Mouse (Mus musculus): ENCODE measurements around the gene Sycn. TPM values are rescaled to one million over a fixed set of nuclear protein-coding genes. Genes with fewer than 3 reads are reported as not detected.

The Sycn gene
- polyA plus RNA-seq, 1 experiment from 2014 or later: 17.9 TPM

- no peak overlapping the region for H3K4me2 ChIP-seq (ENCODE audit: low read length)
- WGBS: 92% methylated on average over 13 of the region's 13 CpGs
- no peak overlapping the region for H3K4me3 ChIP-seq (ENCODE audit: low read depth, low read length)
- no peaks in the 10 kb centered on the region for H3K9me3 ChIP-seq (ENCODE audit: control insufficient read depth, low read length)
- DNase-seq (ENCODE audit: low spot score) (no peak), ATAC-seq (replicated peaks; ENCODE audit: low FRiP score, low TSS enrichment, low read depth) (no peak)
- no peak overlapping the region for H3K27ac ChIP-seq (ENCODE audit: low read depth)
- H3K36me3 ChIP-seq (ENCODE audit: control insufficient read depth, insufficient read depth, low read length): peaks cover 97% of the 10 kb centered on the region
- no peaks in the 10 kb centered on the region for H3K27me3 ChIP-seq (replicated peaks; ENCODE audit: control insufficient read depth, insufficient read depth, low read length)
- no peak overlapping the region for H3K9ac ChIP-seq (ENCODE audit: low read length)
- no peaks in the 10 kb centered on the region for H3K4me1 ChIP-seq (replicated peaks; ENCODE audit: control insufficient read depth, insufficient read depth, low read length)
Measured at GRCm38 (mm10) chr7:28562951-28563350, 22.3 kb downstream of the Sycn start.

- Histone ChIP-seq H3K27ac (ENCODE audit: low read depth) (no peak overlapping the region), H3K36me3 (ENCODE audit: control insufficient read depth, insufficient read depth, low read length) (peaks cover 95% of the 10 kb centered on the region), H3K4me3 (ENCODE audit: low read depth, low read length) (no peak overlapping the region), H3K4me2 (ENCODE audit: low read length) (no peak overlapping the region), H3K27me3 (replicated peaks; ENCODE audit: control insufficient read depth, insufficient read depth, low read length) (no peaks in the 10 kb centered on the region), H3K9ac (ENCODE audit: low read length) (no peak overlapping the region), H3K4me1 (replicated peaks; ENCODE audit: control insufficient read depth, insufficient read depth, low read length) (peaks cover 5% of the 10 kb centered on the region; the same call in 1 of the 2 replicates), H3K9me3 (ENCODE audit: control insufficient read depth, low read length) (no peaks in the 10 kb centered on the region)
- ATAC-seq (replicated peaks; ENCODE audit: low FRiP score, low TSS enrichment, low read depth): no peak
- 85% methylated on average over 5 of the region's 5 CpGs for WGBS
- no peak for DNase-seq (ENCODE audit: low spot score)
Measured at GRCm38 (mm10) chr7:28565407-28565806, 24.7 kb downstream of the Sycn start.

- no peaks in the 10 kb centered on the region for H3K9me3 ChIP-seq (ENCODE audit: control insufficient read depth, low read length)
- no peak overlapping the region for H3K4me2 ChIP-seq (ENCODE audit: low read length)
- ATAC-seq (replicated peaks; ENCODE audit: low FRiP score, low TSS enrichment, low read depth): no peak
- no peak overlapping the region for H3K4me3 ChIP-seq (ENCODE audit: low read depth, low read length)
- H3K36me3 ChIP-seq (ENCODE audit: control insufficient read depth, insufficient read depth, low read length): peaks cover 73% of the 10 kb centered on the region
- no peaks in the 10 kb centered on the region for H3K27me3 ChIP-seq (replicated peaks; ENCODE audit: control insufficient read depth, insufficient read depth, low read length)
- H3K27ac ChIP-seq (ENCODE audit: low read depth): no peak overlapping the region
- 93% methylated on average over 4 of the region's 4 CpGs for WGBS
- DNase-seq (ENCODE audit: low spot score): no peak
- H3K9ac ChIP-seq (ENCODE audit: low read length): no peak overlapping the region
- peaks cover 24% of the 10 kb centered on the region; the same call in 1 of the 2 replicates for H3K4me1 ChIP-seq (replicated peaks; ENCODE audit: control insufficient read depth, insufficient read depth, low read length)
Measured at GRCm38 (mm10) chr7:28567539-28567938, 26.9 kb downstream of the Sycn start.

GRCm38 (mm10) chr7:28568253-28568652, 27.6 kb downstream of the Sycn start:
- DNase-seq (ENCODE audit: low spot score) (peak; percentile 83), ATAC-seq (replicated peaks; ENCODE audit: low FRiP score, low TSS enrichment, low read depth) (no peak)
- no peak overlapping the region for H3K4me3 ChIP-seq (ENCODE audit: low read depth, low read length)
- no peak overlapping the region for H3K9ac ChIP-seq (ENCODE audit: low read length)
- H3K27ac ChIP-seq (ENCODE audit: low read depth): no peak overlapping the region
- peaks cover 27% of the 10 kb centered on the region; the same call in 1 of the 2 replicates for H3K4me1 ChIP-seq (replicated peaks; ENCODE audit: control insufficient read depth, insufficient read depth, low read length)
- no peak overlapping the region for H3K4me2 ChIP-seq (ENCODE audit: low read length)
- H3K36me3 ChIP-seq (ENCODE audit: control insufficient read depth, insufficient read depth, low read length): peaks cover 66% of the 10 kb centered on the region
- no peaks in the 10 kb centered on the region for H3K9me3 ChIP-seq (ENCODE audit: control insufficient read depth, low read length)
- no peaks in the 10 kb centered on the region for H3K27me3 ChIP-seq (replicated peaks; ENCODE audit: control insufficient read depth, insufficient read depth, low read length)

GRCm38 (mm10) chr7:28570291-28570981, 29.8 kb downstream of the Sycn start:
- no peaks in the 10 kb centered on the region for H3K27me3 ChIP-seq (replicated peaks; ENCODE audit: control insufficient read depth, insufficient read depth, low read length)
- H3K9ac ChIP-seq (ENCODE audit: low read length): no peak overlapping the region
- peaks cover 46% of the 10 kb centered on the region for H3K36me3 ChIP-seq (ENCODE audit: control insufficient read depth, insufficient read depth, low read length)
- H3K4me3 ChIP-seq (ENCODE audit: low read depth, low read length): no peak overlapping the region
- H3K27ac ChIP-seq (ENCODE audit: low read depth): peak overlapping the region; percentile 77
- peak overlapping the region; percentile 18 for H3K4me2 ChIP-seq (ENCODE audit: low read length)
- peak; percentile 65 for ATAC-seq (replicated peaks; ENCODE audit: low FRiP score, low TSS enrichment, low read depth)
- peaks cover 30% of the 10 kb centered on the region; the same call in 1 of the 2 replicates for H3K4me1 ChIP-seq (replicated peaks; ENCODE audit: control insufficient read depth, insufficient read depth, low read length)
- H3K9me3 ChIP-seq (ENCODE audit: control insufficient read depth, low read length): no peaks in the 10 kb centered on the region
- WGBS: 65% methylated on average over 12 of the region's 12 CpGs
- peak; percentile 84 for DNase-seq (ENCODE audit: low spot score)

- peak overlapping the region; percentile 77 for H3K27ac ChIP-seq (ENCODE audit: low read depth)
- no peak overlapping the region for H3K4me2 ChIP-seq (ENCODE audit: low read length)
- 25% methylated on average over 5 of the region's 5 CpGs for WGBS
- no peak for ATAC-seq (replicated peaks; ENCODE audit: low FRiP score, low TSS enrichment, low read depth)
- no peak overlapping the region for H3K9ac ChIP-seq (ENCODE audit: low read length)
- H3K36me3 ChIP-seq (ENCODE audit: control insufficient read depth, insufficient read depth, low read length): peaks cover 39% of the 10 kb centered on the region
- DNase-seq (ENCODE audit: low spot score): no peak
- no peak overlapping the region for H3K4me3 ChIP-seq (ENCODE audit: low read depth, low read length)
- no peaks in the 10 kb centered on the region for H3K9me3 ChIP-seq (ENCODE audit: control insufficient read depth, low read length)
- peaks cover 30% of the 10 kb centered on the region; the same call in 1 of the 2 replicates for H3K4me1 ChIP-seq (replicated peaks; ENCODE audit: control insufficient read depth, insufficient read depth, low read length)
- no peaks in the 10 kb centered on the region for H3K27me3 ChIP-seq (replicated peaks; ENCODE audit: control insufficient read depth, insufficient read depth, low read length)
Measured at GRCm38 (mm10) chr7:28570982-28571682, 30.4 kb downstream of the Sycn start.

GRCm38 (mm10) chr7:28572689-28573088, 32.0 kb downstream of the Sycn start:
- no peak overlapping the region for H3K9ac ChIP-seq (ENCODE audit: low read length)
- no peak for ATAC-seq (replicated peaks; ENCODE audit: low FRiP score, low TSS enrichment, low read depth)
- 71% methylated on average over 5 of the region's 5 CpGs for WGBS

GRCm38 (mm10) chr7:28573236-28573635, 32.6 kb downstream of the Sycn start:
- Histone ChIP-seq H3K36me3 (ENCODE audit: control insufficient read depth, insufficient read depth, low read length) (peaks cover 18% of the 10 kb centered on the region), H3K4me1 (replicated peaks; ENCODE audit: control insufficient read depth, insufficient read depth, low read length) (peaks cover 40% of the 10 kb centered on the region), H3K4me2 (ENCODE audit: low read length) (no peak overlapping the region), H3K9me3 (ENCODE audit: control insufficient read depth, low read length) (no peaks in the 10 kb centered on the region), H3K9ac (ENCODE audit: low read length) (no peak overlapping the region), H3K27ac (ENCODE audit: low read depth) (no peak overlapping the region), H3K27me3 (replicated peaks; ENCODE audit: control insufficient read depth, insufficient read depth, low read length) (no peaks in the 10 kb centered on the region), H3K4me3 (ENCODE audit: low read depth, low read length) (no peak overlapping the region)
- WGBS: 86% methylated on average over 3 of the region's 3 CpGs
- no peak for ATAC-seq (replicated peaks; ENCODE audit: low FRiP score, low TSS enrichment, low read depth)
- no peak for DNase-seq (ENCODE audit: low spot score)

More at GRCm38 (mm10) chr7:28572689-28573088, 32.0 kb downstream of the Sycn start:
- Histone ChIP-seq H3K4me1 (replicated peaks; ENCODE audit: control insufficient read depth, insufficient read depth, low read length) (peaks cover 38% of the 10 kb centered on the region), H3K36me3 (ENCODE audit: control insufficient read depth, insufficient read depth, low read length) (peaks cover 24% of the 10 kb centered on the region), H3K27ac (ENCODE audit: low read depth) (no peak overlapping the region), H3K9me3 (ENCODE audit: control insufficient read depth, low read length) (no peaks in the 10 kb centered on the region), H3K27me3 (replicated peaks; ENCODE audit: control insufficient read depth, insufficient read depth, low read length) (no peaks in the 10 kb centered on the region), H3K4me3 (ENCODE audit: low read depth, low read length) (no peak overlapping the region), H3K4me2 (ENCODE audit: low read length) (no peak overlapping the region)
- DNase-seq (ENCODE audit: low spot score): no peak

All from intestine, embryonic 14.5 days (tissue).